Mouse (Mus musculus): Measurements from ENCODE around the gene Atg4a-ps.

- no peak for TF ChIP-seq CTCF (IDR thresholded peaks at IDR 0.05; ENCODE audit: insufficient read depth, low read length)
- no peak for TF ChIP-seq POLR2A (IDR thresholded peaks at IDR 0.05; ENCODE audit: borderline replicate concordance, extremely low read depth, low read depth, low read length)
These were observed 15.8 kb upstream of the Atg4a-ps start for GRCm38 (mm10) chr3:103661714-103662113.
